ENCODE assay signal across 19 mouse cellular contexts in the genomic region with DNA sequence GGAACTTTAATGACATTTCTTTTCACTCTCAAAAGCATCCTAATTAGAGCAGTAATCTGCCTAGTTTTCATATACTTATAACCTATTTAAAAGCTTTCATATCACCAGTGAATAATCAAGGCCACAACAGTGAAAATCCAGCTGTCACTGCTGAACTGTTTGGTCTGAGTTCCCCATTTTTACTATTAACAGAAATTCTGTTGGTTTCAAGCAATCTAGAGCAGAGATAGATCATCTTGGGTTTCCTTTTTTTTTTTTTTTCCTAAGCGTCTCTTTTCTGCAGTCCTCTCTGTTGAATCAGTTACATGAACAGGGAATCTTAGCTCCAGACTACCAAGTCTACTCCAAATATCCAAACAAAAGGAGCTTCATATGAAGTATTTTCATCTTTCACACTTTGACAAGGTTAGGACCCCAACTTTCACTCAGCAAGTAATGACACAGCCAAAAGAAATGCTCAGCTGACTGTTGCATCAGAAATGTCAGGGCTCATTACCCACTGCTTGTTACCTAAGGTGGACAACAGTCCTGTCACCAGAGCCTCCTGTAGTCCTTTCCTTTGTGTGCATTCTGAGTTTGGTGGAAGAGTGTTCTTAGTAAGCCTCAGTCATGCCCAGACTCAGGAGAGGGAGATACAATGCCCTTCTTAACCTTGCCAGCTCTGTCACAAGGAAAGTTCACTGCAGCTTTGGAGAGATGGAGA. TPM values are rescaled to one million over a fixed set of nuclear protein-coding genes. Genes with fewer than 3 reads are reported as not detected.
"Had no signal": no experiment of that assay in that cellular context is flagged by ENCODE, and none has a peak within 500 bp of the region (broad histone marks: within the 10 kb centered on the region; RNA-seq: fewer than 3 reads in every experiment).

No protein-coding gene starts in this region.

- H3K27me3 ChIP-seq: neural tube, embryonic 13.5 days; neural tube, embryonic 15.5 days; stomach, embryonic 15.5 days had no signal

- H3K36me3 ChIP-seq: midbrain, embryonic 10.5 days; midbrain, embryonic 12.5 days; neural tube, embryonic 13.5 days; neural tube, embryonic 15.5 days; stomach, embryonic 15.5 days had no signal

- H3K9ac ChIP-seq: lung, embryonic 14.5 days; midbrain, embryonic 12.5 days; neural tube, embryonic 13.5 days; neural tube, embryonic 15.5 days; stomach, embryonic 15.5 days had no signal

- H3K4me3 ChIP-seq: midbrain, embryonic 10.5 days; midbrain, embryonic 12.5 days; myocyte; neural tube, embryonic 13.5 days; neural tube, embryonic 15.5 days; stomach, embryonic 15.5 days had no signal

- H3K27ac ChIP-seq: midbrain, embryonic 10.5 days; midbrain, embryonic 12.5 days; neural tube, embryonic 13.5 days; neural tube, embryonic 15.5 days; stomach, embryonic 15.5 days; stomach, postnatal 0 days had no signal

- DNase-seq: lung, adult 18-20 months; lung, embryonic 14.5 days; lung, postnatal 10 days; lung, postnatal 4 days; midbrain, embryonic 14.5 days; right cerebral cortex, postnatal 14 days; thymus, adult 2 months; thymus, postnatal 25 days; thymus, postnatal 4 days had no signal

- H3K9me3 ChIP-seq: midbrain, embryonic 10.5 days; midbrain, embryonic 12.5 days; neural tube, embryonic 13.5 days; neural tube, embryonic 15.5 days; stomach, embryonic 15.5 days had no signal

RNA-seq across cellular contexts. Expression of a gene that starts 23.3 kb away (rescaled TPM):
- total RNA-seq: megakaryocyte, adult 5-6 weeks; megakaryocyte-erythroid progenitor cell, adult 5-6 weeks had no signal
- polyA plus RNA-seq: lung, embryonic 14.5 days; midbrain, embryonic 10.5 days; midbrain, embryonic 12.5 days; myocyte; spleen, adult 2 months; stomach, embryonic 15.5 days had no signal
